Mouse (Mus musculus): ENCODE measurements at regions not wholly inside any gene's neighbourhood (a gene's known extent, or its start where the extent isn't known, plus 50 kb on each side); places are given as distances from the start of the nearest gene placed in this dataset.

- DNase-seq, result no peak
Observed at GRCm38 (mm10) chr4:95426563-95426962, 130.7 kb upstream of the Fggy start.

GRCm38 (mm10) chr4:95434543-95434942, 122.8 kb upstream of the Fggy start:
- no peak for DNase-seq

GRCm38 (mm10) chr4:95435080-95435479, 122.2 kb upstream of the Fggy start:
- DNase-seq, result no peak

GRCm38 (mm10) chr4:95439834-95440233, 117.5 kb upstream of the Fggy start:
- DNase-seq, result no peak

- DNase-seq, result peak; percentile 87 to 91
Observed at GRCm38 (mm10) chr4:95443854-95444811, 113.2 kb upstream of the Fggy start.

- peak in 1 of 2 experiments; percentile 10 for DNase-seq
Observed at GRCm38 (mm10) chr4:95450286-95450685, 107.0 kb upstream of the Fggy start.

- DNase-seq, result peak; percentile 19 to 70
Observed at GRCm38 (mm10) chr4:95451831-95452230, 105.5 kb upstream of the Fggy start.

- no peak for DNase-seq
Observed at GRCm38 (mm10) chr4:95456318-95456717, 101.0 kb upstream of the Fggy start.

- DNase-seq, result no peak
Observed at GRCm38 (mm10) chr4:95456943-95457342, 100.4 kb upstream of the Fggy start.

- no peak for DNase-seq
Observed at GRCm38 (mm10) chr4:95462476-95462875, 94.8 kb upstream of the Fggy start.

GRCm38 (mm10) chr4:95463082-95463825, 94.1 kb upstream of the Fggy start:
- no peak for DNase-seq

- DNase-seq, result no peak
Observed at GRCm38 (mm10) chr4:95466647-95467046, 90.7 kb upstream of the Fggy start.

GRCm38 (mm10) chr4:95467526-95467925, 89.8 kb upstream of the Fggy start:
- DNase-seq, result no peak

- no peak for DNase-seq
Observed at GRCm38 (mm10) chr4:95474726-95475406, 82.4 kb upstream of the Fggy start.

- peak in 1 of 2 experiments; percentile 8 for DNase-seq
Observed at GRCm38 (mm10) chr4:95476071-95476724, 81.1 kb upstream of the Fggy start.

GRCm38 (mm10) chr4:95483571-95483970, 73.7 kb upstream of the Fggy start:
- peak; percentile 35 to 47 for DNase-seq

- peak; percentile 15 to 19 for DNase-seq
Observed at GRCm38 (mm10) chr4:95487323-95487722, 70.0 kb upstream of the Fggy start.

- DNase-seq, result no peak
Observed at GRCm38 (mm10) chr4:95487969-95488368, 69.3 kb upstream of the Fggy start.

GRCm38 (mm10) chr4:95489059-95489458, 68.2 kb upstream of the Fggy start:
- no peak for DNase-seq

- DNase-seq, result no peak
Observed at GRCm38 (mm10) chr4:95500265-95500664, 57.0 kb upstream of the Fggy start.

GRCm38 (mm10) chr4:95501164-95501563, 56.1 kb upstream of the Fggy start:
- DNase-seq, result no peak

- peak; percentile 9 to 50 for DNase-seq
Observed at GRCm38 (mm10) chr4:95507141-95507945, 50.0 kb upstream of the Fggy start.
